Mouse (Mus musculus) T-cell, adult 66 days (primary cell): ENCODE results near the gene Ptpn6. TPM values are rescaled to one million over a fixed set of nuclear protein-coding genes. Genes with fewer than 3 reads are reported as not detected.

Source experiments
- total RNA-seq, 2 experiments: library from RNA; stranded (reverse); gene quantifications; 3 replicates in 1 of 2; 4 replicates in 1 of 2; pipeline ENCODE4 v1.2.4; 2023

Gene Ptpn6
- 100 to 1,000 TPM; 173 to 199 TPM for total RNA-seq

GRCm38 (mm10) chr6:124738511-124739023 is at the start of gene Ptpn6:
Ptpn6 (minus strand) TSS chr6:124738714.

GRCm38 (mm10) chr6:124779222-124779983 is 40.9 kb upstream of the Ptpn6 start, which contains the start of gene Lrrc23:
Lrrc23 (minus strand) TSS chr6:124779727.

DNA sequence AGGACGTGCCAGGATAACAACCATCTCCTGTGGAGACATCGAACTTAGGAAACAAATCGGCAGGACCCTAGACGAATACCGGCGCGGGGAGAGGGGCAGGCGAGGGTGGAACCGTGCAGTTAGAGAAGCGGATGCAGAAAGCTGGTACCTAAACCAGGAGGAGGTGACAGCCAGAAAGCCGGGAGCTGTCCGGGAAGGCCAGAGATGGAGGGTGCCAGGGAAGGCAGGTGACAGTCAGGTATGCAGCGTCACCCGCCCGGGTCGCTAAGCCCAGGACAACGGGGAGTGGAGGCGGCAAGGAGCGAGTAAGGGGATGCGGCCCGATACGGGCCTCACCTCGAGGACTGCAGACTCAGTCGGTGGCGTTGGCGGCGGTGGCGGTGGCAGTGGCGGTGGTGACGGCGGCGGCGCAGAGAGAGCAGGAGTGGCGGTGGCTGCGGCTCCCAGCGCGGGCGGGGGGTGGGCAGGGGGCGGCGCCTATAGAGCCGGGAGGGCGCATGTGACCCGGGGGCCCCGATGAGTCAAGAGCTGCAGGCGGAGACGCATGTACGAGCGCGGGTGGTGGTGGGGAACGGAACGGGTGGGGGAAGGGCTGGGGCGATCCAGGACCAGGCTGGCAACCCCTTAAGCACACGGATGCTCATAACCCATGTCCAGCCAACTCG is 30.7 kb upstream of the Ptpn6 start, which contains the start of gene Eno2:
TSS of gene Eno2 (minus strand) at position 573 of the 665 bp plus-strand sequence.

DNA sequence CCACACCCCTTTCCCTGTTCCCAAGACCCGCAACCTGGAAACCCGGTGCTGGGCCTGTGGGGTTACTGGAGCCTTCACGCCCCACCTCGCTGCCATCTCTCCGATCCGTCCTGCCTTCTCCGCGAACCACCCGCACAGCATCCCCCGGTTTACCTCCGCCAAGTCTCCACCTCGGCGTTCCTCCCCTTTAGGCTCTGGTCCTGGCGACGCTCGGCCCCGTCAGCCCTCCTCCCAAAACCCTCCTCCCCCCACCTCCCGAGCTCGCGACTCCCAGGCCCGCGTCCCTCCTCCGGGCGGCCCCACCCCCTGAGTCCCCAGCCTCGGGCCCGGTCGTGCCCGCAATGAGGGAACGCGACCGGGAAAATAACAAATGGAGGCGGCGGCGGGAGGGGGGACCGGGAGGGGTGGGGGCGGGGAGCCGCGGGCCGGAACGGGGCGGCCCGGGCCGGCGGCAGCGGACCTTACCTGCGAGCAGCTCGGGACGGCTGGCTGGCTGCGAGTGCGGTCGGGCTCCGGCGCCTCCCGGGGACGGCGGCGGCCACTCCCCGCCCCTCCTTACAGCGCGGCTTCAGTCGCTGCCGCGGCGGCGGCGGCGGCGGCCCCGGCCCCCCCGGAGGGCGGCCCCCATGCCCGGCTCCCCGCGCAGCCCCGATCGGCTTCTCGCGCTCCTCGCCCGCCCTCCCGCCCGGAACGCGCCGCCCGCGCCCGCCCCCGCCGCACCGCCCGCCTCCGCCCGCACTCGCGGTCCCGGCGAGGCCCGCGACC is 17.5 kb upstream of the Ptpn6 start, which contains the start of the genes Gm45234 and Atn1:
TSS of gene Gm45234 (minus strand) at position 191 of the 765 bp plus-strand sequence.
TSS of gene Atn1 (minus strand) at position 694 of the 765 bp plus-strand sequence.

GRCm38 (mm10) chr6:124740888-124741761 is 2.6 kb upstream of the Ptpn6 start, which contains the start of gene Grcc10:
Grcc10 (minus strand) TSS chr6:124741374.

GRCm38 (mm10) chr6:124711824-124712782 is 26.4 kb downstream of the Ptpn6 start, which contains the start of the genes Emg1 and Phb2:
Emg1 (minus strand) TSS chr6:124712178.
Phb2 (plus strand) TSS chr6:124712336.

Other genes starting within 250 kb of the Ptpn6 start
- not detected for gene C1rl, start 245.6 kb downstream of the Ptpn6 start, total RNA-seq
- gene C1ra, start 226.3 kb downstream of the Ptpn6 start, total RNA-seq, result not detected
- not detected for gene C1s1, start 196.4 kb downstream of the Ptpn6 start, total RNA-seq
- not detected for gene C1rb, start 168.4 kb downstream of the Ptpn6 start, total RNA-seq
- gene C1s2, start 102.6 kb downstream of the Ptpn6 start, total RNA-seq, result not detected
- 10 to 100 TPM; 72.3 to 77.4 TPM for gene Lpcat3, start 75.7 kb downstream of the Ptpn6 start, total RNA-seq
- gene Emg1, start 26.5 kb downstream of the Ptpn6 start, total RNA-seq, result 100 to 1,000 TPM; 187 to 191 TPM
- gene Phb2, start 26.4 kb downstream of the Ptpn6 start, total RNA-seq, result 100 to 1,000 TPM; 161 to 164 TPM
- gene Grcc10, start 2.7 kb upstream of the Ptpn6 start, total RNA-seq, result 100 to 1,000 TPM; 302 to 314 TPM
- gene Gm45234, start 17.3 kb upstream of the Ptpn6 start, total RNA-seq, result 1 to 10 TPM in 1 of 2 experiments, not detected in 1; 6.9 TPM
- gene Atn1, start 17.8 kb upstream of the Ptpn6 start, total RNA-seq, result 100 to 1,000 TPM; 134 to 156 TPM
- gene Eno2, start 31.0 kb upstream of the Ptpn6 start, total RNA-seq, result 1 to 10 TPM; 3.3 to 3.8 TPM
- 10 to 100 TPM in 1 of 2 experiments, 1 to 10 TPM in 1; 6.7 to 10.5 TPM for gene Lrrc23, start 41.0 kb upstream of the Ptpn6 start, total RNA-seq
- 1 to 10 TPM; 1.1 to 3.6 TPM for gene Spsb2, start 69.9 kb upstream of the Ptpn6 start, total RNA-seq
- gene Tpi1, start 75.6 kb upstream of the Ptpn6 start, total RNA-seq, result 10 to 100 TPM; 37.5 to 43.1 TPM
- gene Usp5, start 90.8 kb upstream of the Ptpn6 start, total RNA-seq, result 10 to 100 TPM; 66.7 to 74.2 TPM
- 1 to 10 TPM; 3.1 to 7.1 TPM for gene Cdca3, start 90.8 kb upstream of the Ptpn6 start, total RNA-seq
- not detected for gene Gnb3, start 101.6 kb upstream of the Ptpn6 start, total RNA-seq
- under 1 TPM; 0.21 to 0.64 TPM for gene P3h3, start 119.0 kb upstream of the Ptpn6 start, total RNA-seq
- 1 to 10 TPM; 1.7 to 2.3 TPM for gene Gpr162, start 125.3 kb upstream of the Ptpn6 start, total RNA-seq
- gene Cd4, start 149.5 kb upstream of the Ptpn6 start, total RNA-seq, result 100 to 1,000 TPM; 241 to 278 TPM
- gene Lag3, start 173.0 kb upstream of the Ptpn6 start, total RNA-seq, result 10 to 100 TPM in 1 of 2 experiments, 1 to 10 TPM in 1; 8.8 to 10.2 TPM
- gene Ptms, start 181.4 kb upstream of the Ptpn6 start, total RNA-seq, result 10 to 100 TPM; 43.8 to 56.4 TPM
- gene Mlf2, start 192.7 kb upstream of the Ptpn6 start, total RNA-seq, result 100 to 1,000 TPM in 1 of 2 experiments, 10 to 100 TPM in 1; 90.3 to 110 TPM
- 10 to 100 TPM; 37.3 to 49.3 TPM for gene Cops7a, start 226.8 kb upstream of the Ptpn6 start, total RNA-seq